Mouse (Mus musculus) B cell, adult 2 months (primary cell): Measurements from ENCODE around the gene Jup.
"Not testable (repeated sequence)": the region's sequence is repeated elsewhere in the genome, so short reads cannot be mapped to it uniquely, and the experiment has no call there.

Experiments
- DNase-seq, 2 experiments: peaks; one replicate each; pipeline ENCODE4 v3.0.0; 2022

Gene Jup

GRCm38 (mm10) chr11:100355972-100356818 lies 41.4 kb downstream of the Jup start, which contains the start of gene Hap1:
Hap1 (minus strand) TSS chr11:100356128.
- DNase-seq, result peak; percentile 73

GRCm38 (mm10) chr11:100355151-100355951 lies 42.2 kb downstream of the Jup start:
- peak; percentile 64 to 68 for DNase-seq

GRCm38 (mm10) chr11:100352076-100352857 lies 45.3 kb downstream of the Jup start:
- peak in 1 of 2 experiments; percentile 30 for DNase-seq

GRCm38 (mm10) chr11:100344269-100344668 lies 53.3 kb downstream of the Jup start:
- no peak for DNase-seq

- DNase-seq, result no peak
Observed at GRCm38 (mm10) chr11:100335731-100336130, 61.8 kb downstream of the Jup start.

- no peak for DNase-seq
Observed at GRCm38 (mm10) chr11:100333944-100334457, 63.6 kb downstream of the Jup start, which contains the start of gene Gast. Gast (plus strand) TSS chr11:100334407.

- no peak for DNase-seq
Observed at GRCm38 (mm10) chr11:100332766-100333515, 64.6 kb downstream of the Jup start.

- DNase-seq, result not testable (repeated sequence)
Observed at GRCm38 (mm10) chr11:100330816-100331375, 66.7 kb downstream of the Jup start.

GRCm38 (mm10) chr11:100330235-100330634 lies 67.3 kb downstream of the Jup start:
- no peak for DNase-seq

GRCm38 (mm10) chr11:100327761-100328160 lies 69.8 kb downstream of the Jup start:
- no peak for DNase-seq

- DNase-seq, result no peak
Observed at GRCm38 (mm10) chr11:100327316-100327715, 70.2 kb downstream of the Jup start.

GRCm38 (mm10) chr11:100325062-100325629 lies 72.4 kb downstream of the Jup start:
- DNase-seq, result peak in 1 of 2 experiments; percentile 7

GRCm38 (mm10) chr11:100323578-100323977 lies 74.0 kb downstream of the Jup start:
- peak; percentile 83 for DNase-seq

- peak; percentile 49 to 53 for DNase-seq
Observed at GRCm38 (mm10) chr11:100322591-100323258, 74.8 kb downstream of the Jup start.

- peak; percentile 48 to 49 for DNase-seq
Observed at GRCm38 (mm10) chr11:100321479-100322305, 75.9 kb downstream of the Jup start.

GRCm38 (mm10) chr11:100320701-100321410 lies 76.7 kb downstream of the Jup start:
- DNase-seq, result not testable (repeated sequence)

- peak; percentile 97 to 98 for DNase-seq
Observed at GRCm38 (mm10) chr11:100320172-100320630, 77.4 kb downstream of the Jup start.

- peak; percentile 100 for DNase-seq
Observed at GRCm38 (mm10) chr11:100319492-100320171, 77.9 kb downstream of the Jup start, which contains the start of gene Eif1. Eif1 (plus strand) TSS chr11:100319885.
